Mouse (Mus musculus) testis, postnatal 14 days (tissue): ENCODE data around the gene Mss51.
A peak's percentile ranks its signal among the peaks of the same experiment; 100 is the strongest.

ENCODE experiments used
- DNase-seq: peaks from one replicate; pipeline ENCODE4 v3.0.0; 2021; ENCODE audit warnings: low spot score

Gene Mss51

DNA sequence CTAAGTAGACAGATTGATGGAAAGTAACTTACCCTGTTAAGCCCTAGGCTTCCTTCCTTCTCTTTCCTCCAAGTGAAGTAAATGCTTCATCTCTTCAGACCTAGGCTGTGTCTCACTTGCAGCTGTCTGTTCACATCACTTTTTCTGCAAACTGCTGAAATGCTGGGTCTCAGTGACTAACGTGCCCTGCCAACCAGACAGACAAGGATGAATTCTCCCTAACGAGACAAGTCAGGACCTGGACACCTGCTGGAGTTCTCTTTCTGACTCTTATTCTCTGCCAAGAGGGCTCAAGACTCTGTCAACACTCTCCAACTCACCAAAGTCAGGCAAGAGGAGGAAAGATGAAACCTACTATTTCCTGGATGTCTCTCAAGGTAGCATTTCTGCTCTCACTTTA lies at the start of gene Mss51:
Gene Mss51 (minus strand): TSS at position 299 of the 400 bp plus-strand sequence.
- no peak for DNase-seq

DNA sequence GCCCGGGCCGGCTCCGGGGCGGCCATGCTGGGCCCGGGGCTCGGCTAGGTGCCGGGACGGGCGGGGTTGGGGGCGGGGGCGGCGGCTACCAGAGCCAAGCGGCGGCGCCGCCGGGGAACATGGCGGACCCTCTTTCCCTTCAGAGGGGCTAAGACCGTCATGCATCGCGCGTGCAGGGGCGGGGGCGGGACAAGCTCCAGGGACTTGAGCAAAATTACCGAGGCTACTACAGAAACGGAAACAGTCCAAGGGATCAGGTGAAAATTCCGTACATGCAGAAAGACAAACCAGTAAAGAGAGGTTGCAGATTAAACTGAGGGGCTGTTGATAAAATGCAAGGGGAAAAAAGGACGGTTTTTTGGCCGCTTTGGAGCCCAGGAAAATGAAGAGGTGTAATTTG lies 49.7 kb upstream of the Mss51 start, which contains the start of gene Ppp3cb:
Gene Ppp3cb (minus strand): TSS at position 159 of the 400 bp plus-strand sequence.
- DNase-seq, result peak; percentile 88

GRCm38 (mm10) chr14:20545529-20546331 lies 49.0 kb upstream of the Mss51 start:
- peak; percentile 92 for DNase-seq

- no peak for DNase-seq
Observed at GRCm38 (mm10) chr14:20544467-20545411, 48.0 kb upstream of the Mss51 start.

DNA sequence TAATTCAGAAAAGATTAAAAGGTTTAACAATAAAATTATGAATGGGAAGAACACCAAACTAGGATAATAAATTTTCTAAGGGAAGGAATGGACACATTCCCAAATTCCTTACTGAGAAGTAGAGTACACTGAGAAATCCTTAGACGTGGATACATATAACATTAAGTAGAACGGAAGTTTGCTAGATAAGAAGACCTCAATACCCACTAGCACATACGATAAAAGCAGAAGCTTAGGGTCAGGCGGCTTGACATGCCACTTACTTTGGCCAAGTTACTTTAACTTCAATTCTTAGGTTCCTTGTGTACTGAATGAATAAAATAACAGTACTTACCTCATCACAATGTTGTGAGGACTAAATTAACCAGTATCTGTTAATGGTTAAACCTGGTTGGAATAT lies 32.9 kb upstream of the Mss51 start:
- DNase-seq, result no peak

DNA sequence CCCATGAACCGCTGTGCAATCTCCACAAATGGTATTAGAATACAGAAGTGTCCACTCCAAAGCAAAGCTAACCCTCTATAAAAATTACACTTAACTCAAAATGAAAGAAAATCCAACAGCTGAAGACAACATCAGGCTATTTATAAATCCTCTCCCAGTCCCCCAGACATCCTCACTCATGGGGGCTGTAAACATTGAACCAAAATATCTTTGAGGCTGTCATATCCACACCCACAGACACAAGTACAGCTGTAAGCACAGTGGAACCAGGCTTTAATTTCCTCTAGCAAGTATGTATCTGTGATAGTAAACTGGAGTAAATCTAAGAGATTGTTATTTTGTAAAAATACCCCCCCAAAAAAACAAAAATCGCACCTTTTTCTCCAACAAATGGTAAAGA lies 23.5 kb upstream of the Mss51 start:
- DNase-seq, result no peak

DNA sequence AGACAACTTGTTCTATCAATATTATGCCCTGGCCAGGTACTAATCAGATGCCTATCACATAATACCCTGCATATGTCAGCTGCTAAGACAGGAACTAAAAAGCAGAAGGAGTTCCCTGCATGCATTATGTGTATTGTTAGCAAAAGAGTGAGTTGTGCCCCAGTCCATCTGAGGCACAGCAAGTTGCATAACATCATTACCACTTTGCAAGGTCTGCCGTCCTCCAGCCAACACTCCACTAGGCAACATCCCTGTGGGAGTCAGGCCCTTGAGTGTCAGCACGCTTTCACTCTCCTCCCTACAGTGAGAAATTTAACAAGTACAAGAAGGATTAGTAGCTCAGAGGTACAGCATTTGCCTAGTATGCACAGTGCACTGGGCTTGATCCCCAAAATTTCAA lies 11.7 kb upstream of the Mss51 start:
- DNase-seq, result no peak

GRCm38 (mm10) chr14:20502966-20503365 lies 6.3 kb upstream of the Mss51 start:
- no peak for DNase-seq

DNA sequence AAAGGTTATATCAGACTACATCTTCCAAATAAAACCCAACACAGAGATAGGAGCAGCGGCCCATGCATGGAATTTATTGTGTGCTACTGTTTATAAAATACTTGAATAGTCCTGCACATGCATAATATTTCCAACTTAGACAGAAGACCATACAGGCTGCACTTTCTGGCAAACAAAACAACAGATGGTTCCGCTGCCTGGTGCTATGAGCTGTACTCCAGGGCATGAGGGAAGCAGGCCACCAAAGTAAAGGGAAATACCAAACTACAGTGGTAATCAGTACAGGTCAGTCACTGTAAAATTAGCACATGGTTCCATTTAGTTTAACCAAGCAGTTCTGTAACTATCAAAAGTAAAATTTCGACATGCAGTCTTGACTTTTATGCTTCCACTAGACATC lies 3.3 kb upstream of the Mss51 start:
- DNase-seq, result no peak

- DNase-seq, result no peak
Observed at GRCm38 (mm10) chr14:20486031-20486430, 10.7 kb downstream of the Mss51 start.

- no peak for DNase-seq
Observed at GRCm38 (mm10) chr14:20482051-20482751, 14.5 kb downstream of the Mss51 start.

DNA sequence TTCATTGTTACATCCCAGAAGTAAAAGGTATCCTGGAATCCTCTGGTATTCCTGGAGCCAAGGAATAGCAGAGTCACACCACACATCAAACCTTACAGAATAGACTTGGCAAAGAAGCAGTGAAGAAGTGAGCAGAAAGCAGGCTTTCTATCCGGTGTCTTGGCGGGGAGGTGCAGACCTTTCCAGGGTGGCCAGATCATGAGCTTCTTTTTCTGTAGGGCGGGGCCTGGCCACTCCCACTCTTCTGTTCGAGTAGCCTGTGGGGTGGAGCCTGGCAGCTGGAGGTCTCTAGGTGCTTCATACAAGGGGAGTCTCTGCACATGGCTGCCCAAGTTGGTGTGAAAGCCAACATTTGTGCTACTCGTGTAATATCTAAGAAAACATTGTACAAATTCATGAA lies 15.5 kb downstream of the Mss51 start:
- peak; percentile 28 for DNase-seq

DNA sequence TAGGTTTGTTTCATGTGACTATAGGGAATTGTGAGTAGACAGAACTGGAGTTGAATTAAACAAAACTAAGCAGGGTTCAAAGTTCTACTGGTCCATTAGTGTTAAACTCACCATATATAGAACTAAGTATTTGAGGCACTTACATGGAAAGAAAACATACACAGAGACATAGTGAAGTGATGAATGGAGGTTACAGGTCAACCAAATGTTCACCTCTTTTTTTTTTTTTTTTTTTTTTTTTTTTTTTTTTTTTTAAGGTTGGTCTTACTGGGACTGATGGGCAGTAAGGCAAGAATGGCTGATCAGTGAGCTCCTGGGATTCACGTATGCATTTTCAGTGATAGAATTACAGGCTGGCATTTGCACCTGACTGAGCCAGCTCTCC lies 16.5 kb downstream of the Mss51 start:
- DNase-seq, result no peak

- DNase-seq, result peak; percentile 78
Observed at GRCm38 (mm10) chr14:20479291-20480194, 17.2 kb downstream of the Mss51 start, which contains the start of gene Anxa7. Gene Anxa7 (minus strand): TSS chr14:20480133.

DNA sequence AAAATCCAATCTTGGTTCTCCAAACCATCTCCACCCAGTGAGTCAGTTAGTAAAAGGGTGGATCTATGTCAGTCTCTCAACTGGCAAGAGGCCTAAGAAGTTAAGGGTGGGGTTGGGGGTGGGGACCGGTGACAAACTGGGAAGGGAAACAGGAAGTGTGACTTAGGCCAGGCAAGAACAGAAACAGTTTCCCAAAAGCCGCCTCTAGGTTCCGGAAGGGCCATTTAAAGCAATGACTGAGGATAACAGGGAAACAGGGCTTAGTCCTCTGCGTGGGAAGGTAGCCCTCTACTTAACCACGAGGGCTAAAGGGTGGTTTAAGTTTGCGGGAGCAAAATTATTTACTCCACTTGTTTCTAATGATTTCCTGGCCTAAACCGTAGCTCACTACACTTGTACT lies 17.9 kb downstream of the Mss51 start:
- DNase-seq, result peak; percentile 31

DNA sequence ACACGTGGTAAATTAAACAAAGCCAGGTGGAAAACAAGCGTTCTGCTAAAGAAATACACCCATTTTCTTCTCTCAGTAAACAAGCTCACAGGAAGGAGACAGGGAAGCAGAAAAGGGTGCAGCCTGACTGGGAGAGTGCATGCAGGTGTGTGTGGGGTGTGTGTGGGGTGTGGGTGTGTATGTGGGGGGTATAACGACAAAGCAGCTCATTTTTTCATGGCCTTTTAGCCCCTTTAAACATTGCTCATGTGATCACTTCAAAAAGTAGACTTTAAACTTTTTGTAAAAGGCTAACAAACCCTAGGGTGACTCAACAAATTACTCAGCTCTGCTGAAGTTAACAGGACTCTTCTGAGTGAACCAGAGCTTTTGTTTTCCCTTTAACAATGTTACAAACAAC lies 18.3 kb downstream of the Mss51 start:
- no peak for DNase-seq

GRCm38 (mm10) chr14:20477261-20478025 lies 19.3 kb downstream of the Mss51 start:
- DNase-seq, result no peak

DNA sequence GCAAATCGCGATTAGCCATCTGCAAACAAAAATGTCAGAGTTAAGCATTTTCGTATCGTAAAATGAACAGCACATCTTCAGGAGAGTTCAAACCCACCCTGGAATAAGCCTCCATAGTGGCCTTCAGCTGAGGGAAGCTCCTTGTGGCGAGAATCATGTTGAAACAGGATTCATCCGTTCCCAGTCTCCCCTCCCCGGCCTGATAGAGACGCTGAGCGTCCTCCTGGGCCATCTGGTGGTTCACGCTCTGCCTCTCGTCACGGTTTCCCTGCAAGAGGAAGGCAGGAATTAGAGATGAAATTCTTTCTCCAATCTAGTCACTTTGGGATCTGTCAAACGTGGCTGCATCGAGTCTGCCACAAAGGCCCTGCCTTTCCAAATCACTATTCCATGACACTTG lies 36.5 kb downstream of the Mss51 start:
- DNase-seq, result no peak

GRCm38 (mm10) chr14:20458378-20458777 lies 38.3 kb downstream of the Mss51 start:
- DNase-seq, result no peak

GRCm38 (mm10) chr14:20452929-20453328 lies 43.8 kb downstream of the Mss51 start:
- DNase-seq, result no peak
